Mouse (Mus musculus): Measurements from ENCODE around the gene Flt4. TPM values are rescaled to one million over a fixed set of nuclear protein-coding genes. Genes with fewer than 3 reads are reported as not detected.

Flt4 gene
- total and polyA plus RNA-seq, 3 experiments = 0.06 to 0.17 TPM; not detected in 1

DNA sequence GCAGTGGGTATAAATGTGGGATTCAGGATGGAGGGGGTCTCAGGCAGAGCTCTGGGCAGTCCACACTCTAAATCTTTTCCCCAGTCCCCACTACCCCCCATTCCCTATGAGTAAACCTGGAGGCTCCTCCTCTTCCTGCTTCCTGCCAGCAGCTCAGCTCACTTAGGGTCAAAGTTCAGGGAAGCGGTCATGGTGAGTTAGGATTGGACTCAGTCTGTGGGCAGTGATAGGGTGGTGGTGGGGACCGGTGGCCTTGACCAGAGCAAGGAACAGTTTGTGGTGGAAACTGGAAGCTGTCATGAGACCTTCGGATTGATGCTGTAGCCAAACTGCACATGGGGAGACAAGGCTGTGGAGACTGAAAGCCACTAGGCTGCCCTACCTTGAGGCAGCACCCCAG is 15.1 kb downstream of the Flt4 start:
- Histone ChIP-seq H3K27ac (ENCODE audit: insufficient read depth, low read depth) (no peak overlapping the region), H3K4me1 (ENCODE audit: control insufficient read depth in 1 of 2, insufficient read depth in 2 of 2) (0 out of 4 replicates have a peak, but pooled peaks cover 0 to 3% of the 10 kb centered on the region in 2 experiments), H3K36me3 (replicated peaks in 1 of 2; ENCODE audit: control insufficient read depth in 1 of 2, insufficient read depth in 1 of 2, low read length in 1 of 2) (no peaks in the 10 kb centered on the region), H3K4me2 (ENCODE audit: insufficient read depth, low read depth, poor library complexity, severe bottlenecking) (no peak overlapping the region), H3K4me3 (replicated peaks in 1 of 3; ENCODE audit: low read depth in 2 of 3, low read length in 2 of 3, poor library complexity in 1 of 3) (no peak overlapping the region), H3K9ac (ENCODE audit: insufficient read depth, low read depth) (no peak overlapping the region), H3K9me3 (replicated peaks; ENCODE audit: low read length) (no peaks in the 10 kb centered on the region), H3K27me3 (replicated peaks) (peaks cover 79% of the 10 kb centered on the region), H3K79me2 (replicated peaks; ENCODE audit: control insufficient read depth, extremely low read depth, insufficient read depth, poor library complexity, severe bottlenecking) (no peaks in the 10 kb centered on the region)
- TF ChIP-seq EP300 (IDR thresholded peaks at IDR 0.05; ENCODE audit: low read length) (no peak), JUN (IDR thresholded peaks at IDR 0.05; ENCODE audit: insufficient read depth, low read depth, low read length) (no peak), IRF4 (IDR thresholded peaks at IDR 0.05; ENCODE audit: low read depth, low read length) (no peak), KAT2A (IDR thresholded peaks at IDR 0.05; ENCODE audit: insufficient replicate concordance, low read length) (no peak), CTCF (conservative IDR thresholded peaks at IDR 0.05 in 1 of 2, IDR thresholded peaks at IDR 0.05 in 1 of 2; ENCODE audit: low read depth in 2 of 2, low read length in 2 of 2) (no peak), BHLHE40 (IDR thresholded peaks at IDR 0.05; ENCODE audit: low read depth, low read length) (no peak), ZKSCAN1 (IDR thresholded peaks at IDR 0.05; ENCODE audit: borderline replicate concordance, low read depth, low read length) (no peak), CHD1 (IDR thresholded peaks at IDR 0.05; ENCODE audit: low read depth, low read length) (no peak), MAX (IDR thresholded peaks at IDR 0.05; ENCODE audit: low read length) (no peak), POLR2A (IDR thresholded peaks at IDR 0.05; ENCODE audit: low read depth, low read length) (no peak), PAX5 (IDR thresholded peaks at IDR 0.05; ENCODE audit: low read length) (no peak), HCFC1 (IDR thresholded peaks at IDR 0.05; ENCODE audit: low read depth, low read length) (no peak)
- in situ Hi-C loops (cut with MboI; ENCODE audit: low pct_ligation_motif_present, low pct_unique_long_range_greater_than_20kb, low sequenced_read_pairs) = no loop called here
- dilution Hi-C loops (cut with MboI; ENCODE audit: extremely low pct_ligation_motif_present, extremely low pct_unique_long_range_greater_than_20kb, low sequenced_read_pairs) = no loop called here
- DNase-seq (ENCODE audit: extremely low read depth) = no peak

DNA sequence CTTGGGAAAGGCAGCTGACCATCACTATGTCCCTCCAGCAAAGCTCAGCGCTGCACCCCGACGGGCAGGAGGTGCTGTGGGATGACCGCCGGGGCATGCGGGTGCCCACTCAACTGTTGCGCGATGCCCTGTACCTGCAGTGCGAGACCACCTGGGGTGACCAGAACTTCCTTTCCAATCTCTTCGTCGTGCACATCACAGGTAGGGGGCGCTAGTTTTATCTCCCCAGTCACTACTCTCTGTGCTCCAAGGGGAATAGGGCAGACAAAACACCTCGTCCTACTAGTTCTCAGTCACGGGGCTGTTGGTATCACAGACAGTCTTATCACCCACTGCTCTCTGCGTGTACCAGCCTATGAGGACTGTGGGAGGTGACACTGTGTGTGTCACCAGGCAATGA is 16.8 kb downstream of the Flt4 start:
- dilution Hi-C loops (cut with MboI; ENCODE audit: extremely low pct_ligation_motif_present, extremely low pct_unique_long_range_greater_than_20kb, low sequenced_read_pairs) (no loop called here), in situ Hi-C loops (cut with MboI; ENCODE audit: low pct_ligation_motif_present, low pct_unique_long_range_greater_than_20kb, low sequenced_read_pairs) (no loop called here)
- H3K79me2 ChIP-seq (replicated peaks; ENCODE audit: control insufficient read depth, extremely low read depth, insufficient read depth, poor library complexity, severe bottlenecking) = no peaks in the 10 kb centered on the region

DNA sequence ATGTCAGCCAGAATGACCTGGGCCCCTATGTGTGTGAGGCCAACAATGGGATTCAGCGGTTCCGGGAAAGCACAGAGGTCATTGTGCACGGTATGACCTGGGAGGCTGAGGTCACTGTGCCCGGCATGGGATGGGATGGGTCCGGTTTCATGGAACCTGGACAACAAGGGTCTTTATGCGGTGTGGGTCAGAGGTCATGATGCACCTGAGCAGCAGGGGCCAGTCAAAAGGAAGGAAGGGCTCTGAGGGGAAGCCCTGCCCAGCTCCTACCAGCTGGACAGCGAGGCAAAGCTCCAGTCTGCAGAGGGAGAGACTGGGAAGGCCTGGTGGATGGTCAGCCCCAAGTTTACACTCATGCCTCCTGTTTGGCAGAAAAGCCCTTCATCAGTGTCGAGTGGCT is 17.7 kb downstream of the Flt4 start:
- dilution Hi-C loops (cut with MboI; ENCODE audit: extremely low pct_ligation_motif_present, extremely low pct_unique_long_range_greater_than_20kb, low sequenced_read_pairs) = no loop called here
- Histone ChIP-seq H3K79me2 (replicated peaks; ENCODE audit: control insufficient read depth, extremely low read depth, insufficient read depth, poor library complexity, severe bottlenecking) (no peaks in the 10 kb centered on the region), H3K27me3 (replicated peaks) (peaks cover 77% of the 10 kb centered on the region), H3K27ac (ENCODE audit: insufficient read depth, low read depth) (no peak overlapping the region), H3K4me1 (ENCODE audit: control insufficient read depth in 1 of 2, insufficient read depth in 2 of 2) (peaks cover 3 to 6% of the 10 kb centered on the region in 2 experiments), H3K4me3 (replicated peaks in 1 of 3; ENCODE audit: low read depth in 2 of 3, low read length in 2 of 3, poor library complexity in 1 of 3) (no peak overlapping the region), H3K9me3 (replicated peaks; ENCODE audit: low read length) (no peaks in the 10 kb centered on the region), H3K36me3 (replicated peaks in 1 of 2; ENCODE audit: control insufficient read depth in 1 of 2, insufficient read depth in 1 of 2, low read length in 1 of 2) (no peaks in the 10 kb centered on the region), H3K4me2 (ENCODE audit: insufficient read depth, low read depth, poor library complexity, severe bottlenecking) (no peak overlapping the region), H3K9ac (ENCODE audit: insufficient read depth, low read depth) (no peak overlapping the region)
- in situ Hi-C loops (cut with MboI; ENCODE audit: low pct_ligation_motif_present, low pct_unique_long_range_greater_than_20kb, low sequenced_read_pairs) = no loop called here
- no peak for DNase-seq (ENCODE audit: extremely low read depth)
- TF ChIP-seq JUND (conservative IDR thresholded peaks at IDR 0.05; ENCODE audit: low read depth, low read length) (no peak), SMC3 (IDR thresholded peaks at IDR 0.05; ENCODE audit: low read depth, low read length) (no peak), TCF12 (IDR thresholded peaks at IDR 0.05; ENCODE audit: low read depth, low read length) (no peak), MAZ (IDR thresholded peaks at IDR 0.05; ENCODE audit: low read depth, low read length) (no peak), ZNF384 (IDR thresholded peaks at IDR 0.05; ENCODE audit: low read depth, low read length) (no peak)

More for the DNA sequence above, 16.8 kb downstream of the Flt4 start:
- H3K4me2 ChIP-seq (ENCODE audit: insufficient read depth, low read depth, poor library complexity, severe bottlenecking) = no peak overlapping the region
- H3K27ac ChIP-seq (ENCODE audit: insufficient read depth, low read depth) = no peak overlapping the region
- no peak overlapping the region for H3K9ac ChIP-seq (ENCODE audit: insufficient read depth, low read depth)
- TF ChIP-seq ETS1 (conservative IDR thresholded peaks at IDR 0.05; ENCODE audit: low read depth, low read length) (no peak), CTCF (conservative IDR thresholded peaks at IDR 0.05 in 1 of 2, IDR thresholded peaks at IDR 0.05 in 1 of 2; ENCODE audit: low read depth in 2 of 2, low read length in 2 of 2) (peak; percentile 45 to 57)
- no peaks in the 10 kb centered on the region for H3K36me3 ChIP-seq (replicated peaks in 1 of 2; ENCODE audit: control insufficient read depth in 1 of 2, insufficient read depth in 1 of 2, low read length in 1 of 2)
- peaks cover 79% of the 10 kb centered on the region for H3K27me3 ChIP-seq (replicated peaks)
- 0 out of 4 replicates have a peak, but pooled peaks cover 0 to 3% of the 10 kb centered on the region in 2 experiments for H3K4me1 ChIP-seq (ENCODE audit: control insufficient read depth in 1 of 2, insufficient read depth in 2 of 2)
- DNase-seq (ENCODE audit: extremely low read depth) = peak; percentile 25
- no peaks in the 10 kb centered on the region for H3K9me3 ChIP-seq (replicated peaks; ENCODE audit: low read length)
- H3K4me3 ChIP-seq (replicated peaks in 1 of 3; ENCODE audit: low read depth in 2 of 3, low read length in 2 of 3, poor library complexity in 1 of 3) = no peak overlapping the region
